Mouse (Mus musculus): ENCODE measurements around the gene Tfap2c. TPM values are rescaled to one million over a fixed set of nuclear protein-coding genes. Genes with fewer than 3 reads are reported as not detected.

Tfap2c gene
- polyA plus RNA-seq, 1 experiment from 2014 or later = 0.30 TPM

DNA sequence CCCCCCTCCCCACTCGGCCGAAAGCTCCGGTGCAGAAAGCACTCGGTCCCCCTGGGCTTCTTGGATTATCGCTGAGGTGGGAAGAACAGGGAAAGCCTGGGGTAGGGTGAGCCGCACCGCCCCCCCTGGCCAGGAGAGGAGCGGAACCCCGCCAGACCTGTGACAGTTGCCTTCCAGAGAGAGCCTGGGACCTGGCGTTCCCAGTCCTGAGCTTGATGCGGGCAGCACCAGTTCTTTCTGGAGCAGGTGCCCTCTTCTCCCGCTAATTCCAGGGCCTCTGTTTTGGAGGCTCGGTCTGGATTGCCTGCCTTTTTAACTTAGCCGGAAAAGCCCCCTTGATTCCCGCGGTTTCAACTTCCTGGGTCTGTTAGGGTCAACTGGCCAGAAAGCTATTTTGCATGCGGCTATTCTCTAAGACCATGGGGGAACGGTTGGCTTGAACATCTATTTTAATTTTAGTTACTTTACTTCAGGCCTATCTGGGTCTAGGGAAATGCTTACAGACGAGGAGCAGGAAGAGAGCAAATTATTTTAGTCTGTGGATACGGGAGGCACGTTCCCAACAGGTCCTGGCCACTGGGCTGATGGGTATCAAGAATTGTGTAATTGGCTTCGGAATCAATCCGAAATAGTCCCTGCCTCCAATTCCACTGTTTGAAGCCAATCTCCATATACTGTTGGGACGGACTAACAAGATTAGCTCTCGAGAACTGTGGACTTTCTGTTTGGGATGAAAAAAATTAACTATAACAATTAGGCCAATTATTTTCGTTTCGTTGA lies 1.4 kb upstream of the Tfap2c start:
- Histone ChIP-seq H3K9me3 (replicated peaks; ENCODE audit: control insufficient read depth, low read length) (no peaks in the 10 kb centered on the region), H3K4me2 (peak overlapping the region; percentile 57), H3K4me1 (ENCODE audit: control insufficient read depth, insufficient read depth, low read length) (peaks cover 28% of the 10 kb centered on the region), H3K27me3 (ENCODE audit: control insufficient read depth, insufficient read depth, low read length) (peaks cover 86% of the 10 kb centered on the region), H3K9ac (ENCODE audit: low read depth, low read length) (no peak overlapping the region), H3K36me3 (ENCODE audit: control insufficient read depth, insufficient read depth, low read length) (no peaks in the 10 kb centered on the region), H3K27ac (ENCODE audit: low read depth, low read length) (no peak overlapping the region), H3K4me3 (ENCODE audit: low read depth, low read length) (peak overlapping the region; percentile 33; the same call in 1 of the 2 replicates)
- 4% methylated on average over 26 of the region's 27 CpGs for WGBS (ENCODE audit: insufficient replicate concordance)
- no peak for ATAC-seq (replicated peaks; ENCODE audit: insufficient number of reproducible peaks, low FRiP score, low TSS enrichment)

DNA sequence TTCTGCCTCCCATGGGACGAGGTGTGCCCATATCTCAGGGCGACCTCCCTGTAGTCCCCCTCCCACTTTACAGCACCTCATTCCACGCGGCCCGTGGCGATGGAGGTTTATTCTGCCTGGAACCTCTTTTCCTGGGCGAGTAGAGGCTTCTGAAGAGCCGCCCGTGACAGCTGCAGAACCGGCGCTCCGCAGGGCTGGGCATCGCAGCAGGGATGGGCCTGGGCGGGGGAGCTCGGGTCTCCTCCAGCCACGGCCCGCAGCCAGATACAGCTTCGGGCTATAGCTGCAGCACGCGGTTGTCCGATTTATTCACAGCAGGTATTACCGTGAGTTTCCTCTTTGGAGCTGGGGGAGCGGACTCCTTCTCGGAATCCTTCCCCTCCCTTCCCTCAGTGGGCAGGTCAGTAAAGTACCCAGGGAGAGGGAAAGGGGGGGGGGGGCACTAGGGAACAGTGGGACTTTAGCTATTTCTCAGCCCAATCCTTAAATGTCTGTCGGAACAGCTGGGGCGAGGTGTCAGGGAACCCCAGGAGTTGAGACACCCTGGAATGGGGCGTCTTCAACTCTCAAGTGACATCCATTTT lies 629 bp upstream of the Tfap2c start:
- Histone ChIP-seq H3K9me3 (replicated peaks; ENCODE audit: control insufficient read depth, low read length) (no peaks in the 10 kb centered on the region), H3K27ac (ENCODE audit: low read depth, low read length) (no peak overlapping the region), H3K9ac (ENCODE audit: low read depth, low read length) (no peak overlapping the region), H3K4me3 (ENCODE audit: low read depth, low read length) (peak overlapping the region; percentile 36; the same call in 1 of the 2 replicates), H3K4me1 (ENCODE audit: control insufficient read depth, insufficient read depth, low read length) (peaks cover 28% of the 10 kb centered on the region), H3K4me2 (peak overlapping the region; percentile 58), H3K36me3 (ENCODE audit: control insufficient read depth, insufficient read depth, low read length) (no peaks in the 10 kb centered on the region), H3K27me3 (ENCODE audit: control insufficient read depth, insufficient read depth, low read length) (peaks cover 94% of the 10 kb centered on the region)
- under 1% methylated on average over 27 of the region's 27 CpGs for WGBS (ENCODE audit: insufficient replicate concordance)
- ATAC-seq (replicated peaks; ENCODE audit: insufficient number of reproducible peaks, low FRiP score, low TSS enrichment) = no peak

DNA sequence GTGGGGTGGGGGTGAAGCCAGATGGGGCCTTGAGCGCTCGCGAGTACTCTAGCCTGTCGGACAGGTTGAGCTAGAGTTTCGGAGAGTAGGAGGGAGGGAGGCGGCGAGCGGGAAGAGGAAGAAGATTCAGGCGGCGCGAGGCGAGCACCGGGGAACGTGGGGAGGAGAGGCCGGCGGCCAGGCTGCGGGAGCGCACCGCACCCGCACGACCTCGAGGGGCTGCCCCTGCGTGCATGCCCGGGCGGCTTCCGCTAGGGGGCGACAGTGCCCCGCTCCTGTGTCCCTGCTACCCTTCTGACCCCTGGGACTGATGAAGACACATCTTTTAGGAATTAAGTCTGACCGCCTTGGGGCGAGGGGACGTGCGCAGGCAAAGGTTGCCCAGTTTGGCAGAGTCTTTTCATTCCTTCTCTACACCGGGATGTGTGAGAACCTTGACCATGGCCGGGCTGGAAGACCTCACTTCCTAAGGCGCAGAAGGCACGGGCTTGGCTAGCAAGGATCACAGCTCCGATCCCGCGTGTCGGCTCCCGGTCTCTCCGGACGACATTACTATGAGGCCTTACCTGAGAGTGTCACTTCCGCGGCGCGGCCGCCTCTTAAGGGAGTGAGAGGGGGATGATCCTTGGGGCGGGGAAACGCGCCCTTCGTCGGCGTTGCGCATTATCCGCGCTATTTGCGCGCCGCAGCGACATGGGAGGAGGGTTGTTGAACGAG lies 1.1 kb downstream of the Tfap2c start:
- peaks cover 92% of the 10 kb centered on the region for H3K27me3 ChIP-seq (ENCODE audit: control insufficient read depth, insufficient read depth, low read length)
- no peak overlapping the region for H3K27ac ChIP-seq (ENCODE audit: low read depth, low read length)
- WGBS (ENCODE audit: insufficient replicate concordance) = 1% methylated on average over 62 of the region's 62 CpGs
- H3K4me2 ChIP-seq = peak overlapping the region; percentile 58
- ATAC-seq (replicated peaks; ENCODE audit: insufficient number of reproducible peaks, low FRiP score, low TSS enrichment) = 0 out of 2 replicates have a peak, but pooled peaks have one; percentile 16
- no peaks in the 10 kb centered on the region for H3K36me3 ChIP-seq (ENCODE audit: control insufficient read depth, insufficient read depth, low read length)
- H3K4me1 ChIP-seq (ENCODE audit: control insufficient read depth, insufficient read depth, low read length) = peaks cover 28% of the 10 kb centered on the region
- H3K9ac ChIP-seq (ENCODE audit: low read depth, low read length) = no peak overlapping the region
- no peaks in the 10 kb centered on the region for H3K9me3 ChIP-seq (replicated peaks; ENCODE audit: control insufficient read depth, low read length)
- peak overlapping the region; percentile 36 for H3K4me3 ChIP-seq (ENCODE audit: low read depth, low read length)

- under 1% methylated on average over 57 of the region's 57 CpGs for WGBS (ENCODE audit: insufficient replicate concordance)
- Histone ChIP-seq H3K27me3 (ENCODE audit: control insufficient read depth, insufficient read depth, low read length) (peaks cover 90% of the 10 kb centered on the region), H3K9ac (ENCODE audit: low read depth, low read length) (no peak overlapping the region), H3K4me2 (peak overlapping the region; percentile 58), H3K4me3 (ENCODE audit: low read depth, low read length) (peak overlapping the region; percentile 36), H3K9me3 (replicated peaks; ENCODE audit: control insufficient read depth, low read length) (no peaks in the 10 kb centered on the region), H3K4me1 (ENCODE audit: control insufficient read depth, insufficient read depth, low read length) (peaks cover 28% of the 10 kb centered on the region), H3K36me3 (ENCODE audit: control insufficient read depth, insufficient read depth, low read length) (no peaks in the 10 kb centered on the region), H3K27ac (ENCODE audit: low read depth, low read length) (no peak overlapping the region)
- ATAC-seq (replicated peaks; ENCODE audit: insufficient number of reproducible peaks, low FRiP score, low TSS enrichment) = no peak
These were observed 1.8 kb downstream of the Tfap2c start for GRCm38 (mm10) chr2:172551081-172551720.

- Histone ChIP-seq H3K4me1 (ENCODE audit: control insufficient read depth, insufficient read depth, low read length) (peaks cover 28% of the 10 kb centered on the region), H3K9ac (ENCODE audit: low read depth, low read length) (no peak overlapping the region), H3K4me2 (peak overlapping the region; percentile 58), H3K27ac (ENCODE audit: low read depth, low read length) (no peak overlapping the region), H3K27me3 (ENCODE audit: control insufficient read depth, insufficient read depth, low read length) (peaks cover 88% of the 10 kb centered on the region), H3K36me3 (ENCODE audit: control insufficient read depth, insufficient read depth, low read length) (no peaks in the 10 kb centered on the region), H3K9me3 (replicated peaks; ENCODE audit: control insufficient read depth, low read length) (no peaks in the 10 kb centered on the region), H3K4me3 (ENCODE audit: low read depth, low read length) (peak overlapping the region; percentile 36; the same call in 1 of the 2 replicates)
- 3% methylated on average over 13 of the region's 14 CpGs for WGBS (ENCODE audit: insufficient replicate concordance)
- no peak for ATAC-seq (replicated peaks; ENCODE audit: insufficient number of reproducible peaks, low FRiP score, low TSS enrichment)
These were observed 2.5 kb downstream of the Tfap2c start for GRCm38 (mm10) chr2:172551872-172552271.

GRCm38 (mm10) chr2:172552666-172553065 lies 3.3 kb downstream of the Tfap2c start:
- no peak overlapping the region for H3K27ac ChIP-seq (ENCODE audit: low read depth, low read length)
- ATAC-seq (replicated peaks; ENCODE audit: insufficient number of reproducible peaks, low FRiP score, low TSS enrichment) = no peak
- peaks cover 80% of the 10 kb centered on the region for H3K27me3 ChIP-seq (ENCODE audit: control insufficient read depth, insufficient read depth, low read length)
- no peaks in the 10 kb centered on the region for H3K9me3 ChIP-seq (replicated peaks; ENCODE audit: control insufficient read depth, low read length)
- 4% methylated on average over 6 of the region's 6 CpGs for WGBS (ENCODE audit: insufficient replicate concordance)
- H3K4me2 ChIP-seq = no peak overlapping the region
- H3K4me3 ChIP-seq (ENCODE audit: low read depth, low read length) = no peak overlapping the region
- H3K9ac ChIP-seq (ENCODE audit: low read depth, low read length) = no peak overlapping the region
- peaks cover 24% of the 10 kb centered on the region for H3K4me1 ChIP-seq (ENCODE audit: control insufficient read depth, insufficient read depth, low read length)
- H3K36me3 ChIP-seq (ENCODE audit: control insufficient read depth, insufficient read depth, low read length) = no peaks in the 10 kb centered on the region

GRCm38 (mm10) chr2:172554211-172554610 lies 4.8 kb downstream of the Tfap2c start:
- WGBS (ENCODE audit: insufficient replicate concordance) = 77% methylated on average over 9 of the region's 9 CpGs
- Histone ChIP-seq H3K4me1 (ENCODE audit: control insufficient read depth, insufficient read depth, low read length) (peaks cover 20% of the 10 kb centered on the region), H3K27ac (ENCODE audit: low read depth, low read length) (no peak overlapping the region)

More at GRCm38 (mm10) chr2:172554211-172554610, 4.8 kb downstream of the Tfap2c start:
- H3K36me3 ChIP-seq (ENCODE audit: control insufficient read depth, insufficient read depth, low read length) = no peaks in the 10 kb centered on the region
- H3K4me3 ChIP-seq (ENCODE audit: low read depth, low read length) = no peak overlapping the region
- no peak overlapping the region for H3K4me2 ChIP-seq
- no peak for ATAC-seq (replicated peaks; ENCODE audit: insufficient number of reproducible peaks, low FRiP score, low TSS enrichment)
- H3K9me3 ChIP-seq (replicated peaks; ENCODE audit: control insufficient read depth, low read length) = no peaks in the 10 kb centered on the region
- H3K27me3 ChIP-seq (ENCODE audit: control insufficient read depth, insufficient read depth, low read length) = peaks cover 68% of the 10 kb centered on the region
- no peak overlapping the region for H3K9ac ChIP-seq (ENCODE audit: low read depth, low read length)

All from heart, embryonic 11.5 days (tissue).